Mouse (Mus musculus) liver, embryonic 12.5 days (tissue): Measurements from ENCODE around the gene Pard3b. TPM values are rescaled to one million over a fixed set of nuclear protein-coding genes. Genes with fewer than 3 reads are reported as not detected.

ENCODE experiments used
- ATAC-seq: fragments of 200-750 bp; cut with Nextera tagmentation; 2 replicates; pipeline ENCODE4 v1.8.0; 2017; ENCODE audit warnings: moderate number of reproducible peaks, mild to moderate bottlenecking, moderate library complexity
- H3K27ac ChIP-seq: fragments of 300-500 bp; sonication (generic); 2 replicates; pipeline ENCODE4 v1.5.1; 2016; ENCODE audit warnings: mild to moderate bottlenecking
- H3K27me3 ChIP-seq: fragments of 300-500 bp; sonication (generic); replicated peaks from 2 replicates; pipeline ENCODE4 v1.6.1; 2016; ENCODE audit warnings: mild to moderate bottlenecking, moderate library complexity
- H3K36me3 ChIP-seq: fragments of 300-500 bp; sonication (generic); 2 replicates; pipeline ENCODE4 v1.6.1; 2016; ENCODE audit warnings: mild to moderate bottlenecking, moderate library complexity
- H3K4me1 ChIP-seq: fragments of 300-500 bp; sonication (generic); 2 replicates; pipeline ENCODE4 v1.6.1; 2016
- H3K4me2 ChIP-seq: fragments of 300-500 bp; sonication (generic); 2 replicates; pipeline ENCODE4 v1.6.1; 2016; ENCODE audit warnings: mild to moderate bottlenecking, moderate library complexity
- H3K4me3 ChIP-seq: fragments of 300-500 bp; sonication (generic); 2 replicates; pipeline ENCODE4 v1.5.1; 2016; ENCODE audit warnings: mild to moderate bottlenecking, moderate library complexity
- H3K9ac ChIP-seq: fragments of 300-500 bp; sonication (generic); 2 replicates; pipeline ENCODE4 v1.6.1; 2016; ENCODE audit warnings: mild to moderate bottlenecking, moderate library complexity
- H3K9me3 ChIP-seq: fragments of 300-500 bp; sonication (generic); replicated peaks from 2 replicates; pipeline ENCODE4 v1.6.1; 2016; ENCODE audit warnings: mild to moderate bottlenecking, moderate library complexity
- WGBS: fragments of 180-500 bp; shearing (Covaris S2); methylation state at CpG from one replicate; pipeline ENCODE4 v1.1.7; 2016; ENCODE audit not compliant: insufficient replicate concordance; 5-methylcytosine and 5-hydroxymethylcytosine counted together
- polyA plus RNA-seq: library from polyadenylated mRNA; unstranded; fragments of >200 nt; fragmentation: Nextera tagmentation; extraction: Ambion mirVana; gene quantifications from 2 replicates; pipeline ENCODE4 v1.2.1, GENCODE M21; 2016

Gene Pard3b
- polyA plus RNA-seq, 1 experiment from 2014 or later = 6.5 TPM

DNA sequence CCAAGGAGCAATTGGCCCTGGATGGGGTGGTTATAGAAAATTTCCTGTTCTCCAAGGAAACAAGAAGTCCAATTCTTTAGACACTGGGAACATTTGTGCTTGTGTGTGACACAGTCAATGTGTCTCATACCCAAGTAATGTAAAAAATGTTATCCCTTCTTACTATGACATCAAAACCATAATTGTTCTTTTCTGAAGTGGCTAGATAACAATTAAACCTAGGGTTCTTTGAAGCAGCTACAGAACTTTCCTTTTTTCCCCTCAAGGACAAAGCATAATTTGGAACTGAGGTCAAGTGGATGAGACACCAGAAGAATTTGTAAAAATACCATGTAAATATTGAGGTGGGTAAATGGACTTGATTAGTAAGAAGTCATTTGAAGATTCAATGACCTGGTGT, 140.1 kb downstream of the Pard3b start:
- no peaks in the 10 kb centered on the region for H3K4me1 ChIP-seq
- no peak overlapping the region for H3K9ac ChIP-seq
- H3K4me3 ChIP-seq = no peak overlapping the region
- H3K27ac ChIP-seq = no peak overlapping the region
- H3K9me3 ChIP-seq = no peaks in the 10 kb centered on the region
- no peak for ATAC-seq
- H3K27me3 ChIP-seq = no peaks in the 10 kb centered on the region
- H3K36me3 ChIP-seq = no peaks in the 10 kb centered on the region
- H3K4me2 ChIP-seq = no peak overlapping the region

DNA sequence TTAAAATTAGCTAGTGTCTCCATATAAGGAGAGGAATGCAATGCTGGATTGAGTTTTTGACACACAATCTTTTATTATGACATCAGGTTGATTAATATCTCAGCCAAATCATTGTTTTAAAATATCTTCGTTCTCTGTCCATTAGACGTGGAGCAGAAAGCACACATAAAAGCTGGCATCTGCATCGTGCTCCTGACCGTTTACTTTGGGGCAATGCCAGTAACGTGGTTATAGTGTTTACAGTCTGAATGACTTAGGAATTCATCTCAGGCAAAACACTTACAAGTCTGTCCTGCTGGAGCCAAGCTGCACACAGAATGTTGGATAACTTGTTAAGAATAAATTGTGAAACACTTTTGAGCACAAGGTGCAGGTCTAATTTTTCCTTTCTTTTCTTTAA, 141.3 kb downstream of the Pard3b start:
- H3K4me2 ChIP-seq = no peak overlapping the region
- H3K4me1 ChIP-seq = no peaks in the 10 kb centered on the region
- no peak overlapping the region for H3K27ac ChIP-seq
- no peak for ATAC-seq
- H3K36me3 ChIP-seq = no peaks in the 10 kb centered on the region
- WGBS = 68% methylated on average over 5 of the region's 5 CpGs
- no peak overlapping the region for H3K4me3 ChIP-seq
- no peak overlapping the region for H3K9ac ChIP-seq
- H3K9me3 ChIP-seq = no peaks in the 10 kb centered on the region
- no peaks in the 10 kb centered on the region for H3K27me3 ChIP-seq

DNA sequence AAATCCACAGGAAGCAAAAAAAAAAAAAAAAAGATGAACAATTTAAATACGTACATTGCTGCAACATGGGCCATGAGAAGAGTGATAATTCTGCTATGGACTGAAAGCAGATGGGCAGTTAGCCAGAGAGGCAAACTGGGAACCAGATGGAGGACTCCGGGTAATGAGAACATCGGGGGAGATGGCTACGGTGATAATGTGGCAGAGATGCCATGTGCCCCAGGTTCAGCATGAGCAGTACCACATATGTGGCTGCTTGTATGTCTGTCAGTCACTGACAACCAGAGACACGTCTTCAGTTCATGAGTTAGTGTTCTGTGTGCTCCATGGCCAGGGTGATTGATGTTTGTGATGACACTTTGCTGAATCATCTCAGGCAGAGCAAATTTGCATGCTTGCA, 157.7 kb downstream of the Pard3b start:
- Histone ChIP-seq H3K27ac (no peak overlapping the region), H3K4me2 (no peak overlapping the region), H3K9ac (no peak overlapping the region), H3K36me3 (no peaks in the 10 kb centered on the region), H3K4me1 (no peaks in the 10 kb centered on the region), H3K27me3 (no peaks in the 10 kb centered on the region), H3K9me3 (no peaks in the 10 kb centered on the region), H3K4me3 (no peak overlapping the region)
- 60% methylated on average over 5 of the region's 5 CpGs for WGBS
- no peak for ATAC-seq

DNA sequence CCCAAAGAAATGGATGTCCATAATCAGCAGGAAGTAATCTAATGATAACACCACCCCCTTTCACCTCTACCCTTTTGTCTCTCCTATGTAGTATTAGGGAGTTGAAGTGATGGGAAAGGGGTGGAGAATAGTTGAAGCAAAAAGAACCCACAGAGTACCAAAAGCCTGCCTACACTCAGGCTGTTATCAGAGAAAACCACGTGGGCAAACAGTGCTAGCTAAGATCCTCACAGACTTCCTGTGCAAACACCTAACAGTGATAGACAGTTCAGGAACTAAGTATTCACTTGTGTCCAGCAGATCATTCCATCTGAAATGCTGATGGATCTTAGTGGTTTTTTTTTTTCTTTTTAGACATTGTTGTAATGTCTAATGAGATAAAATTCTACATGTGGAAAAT, 181.6 kb downstream of the Pard3b start:
- H3K27me3 ChIP-seq = no peaks in the 10 kb centered on the region
- no peaks in the 10 kb centered on the region; the same call in 1 of the 2 replicates for H3K4me1 ChIP-seq
- H3K9me3 ChIP-seq = no peaks in the 10 kb centered on the region
- no peak for ATAC-seq
- H3K4me2 ChIP-seq = no peak overlapping the region
- H3K4me3 ChIP-seq = no peak overlapping the region
- no peaks in the 10 kb centered on the region for H3K36me3 ChIP-seq
- H3K27ac ChIP-seq = no peak overlapping the region
- 0% methylated on average over 1 of the region's 1 CpGs for WGBS
- no peak overlapping the region for H3K9ac ChIP-seq

DNA sequence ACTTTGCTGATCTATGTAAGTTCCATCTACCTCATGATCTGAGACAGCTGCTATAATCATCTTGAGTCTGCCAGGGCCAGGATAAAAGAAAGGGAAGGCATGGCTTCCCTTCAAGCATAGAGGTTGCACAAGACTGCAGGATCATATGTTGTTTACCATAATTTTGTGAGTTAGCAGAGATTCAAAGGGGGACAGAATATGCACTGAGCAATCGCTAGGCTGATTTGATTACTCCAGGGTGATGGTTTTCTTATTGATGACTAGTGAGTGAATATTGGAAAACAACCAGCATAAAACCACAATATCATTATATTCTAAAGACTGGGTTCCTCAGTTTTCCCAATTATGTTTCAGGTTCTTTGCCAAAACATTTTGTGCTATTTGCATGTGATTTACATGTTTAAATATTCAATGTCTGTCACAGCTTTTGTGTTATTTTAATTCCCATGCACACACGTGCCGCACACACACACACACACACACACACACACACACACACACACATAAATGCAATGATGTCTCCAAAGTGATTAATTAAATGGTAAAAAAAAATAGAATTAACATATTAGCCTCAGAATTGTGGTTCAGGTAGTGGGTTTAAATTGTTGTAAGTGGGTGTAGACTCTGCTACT, 187.1 kb downstream of the Pard3b start:
- Histone ChIP-seq H3K27me3 (no peaks in the 10 kb centered on the region), H3K9me3 (no peaks in the 10 kb centered on the region), H3K9ac (no peak overlapping the region), H3K27ac (no peak overlapping the region), H3K36me3 (no peaks in the 10 kb centered on the region), H3K4me1 (no peaks in the 10 kb centered on the region), H3K4me3 (no peak overlapping the region), H3K4me2 (no peak overlapping the region)
- no peak for ATAC-seq
- WGBS = 77% methylated on average over 3 of the region's 3 CpGs

DNA sequence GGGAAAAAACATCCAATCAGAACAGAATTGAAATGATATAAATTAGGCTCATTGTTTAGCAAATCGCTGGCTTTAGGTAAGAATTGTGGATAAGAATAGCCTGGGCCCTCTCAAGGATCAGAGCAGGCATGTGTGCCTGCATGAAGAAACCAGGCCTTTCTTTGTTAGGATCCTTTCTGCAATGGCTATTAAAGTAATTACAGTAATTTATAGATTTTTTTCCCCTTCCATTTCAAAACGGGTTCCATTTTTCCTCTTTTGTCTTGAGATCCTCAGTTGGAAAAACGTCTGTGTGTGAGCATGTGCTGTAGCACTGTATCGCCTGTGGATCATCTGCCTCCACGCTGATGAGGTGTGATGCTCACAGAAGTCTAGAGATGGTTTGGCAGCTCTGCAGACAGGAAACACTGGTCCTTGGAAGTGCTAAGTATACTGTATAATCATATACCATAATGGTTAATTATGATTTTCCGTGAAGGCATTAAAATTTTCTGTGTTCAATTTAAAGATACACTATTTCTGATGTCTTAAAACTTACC, 198.5 kb downstream of the Pard3b start:
- no peak for ATAC-seq

DNA sequence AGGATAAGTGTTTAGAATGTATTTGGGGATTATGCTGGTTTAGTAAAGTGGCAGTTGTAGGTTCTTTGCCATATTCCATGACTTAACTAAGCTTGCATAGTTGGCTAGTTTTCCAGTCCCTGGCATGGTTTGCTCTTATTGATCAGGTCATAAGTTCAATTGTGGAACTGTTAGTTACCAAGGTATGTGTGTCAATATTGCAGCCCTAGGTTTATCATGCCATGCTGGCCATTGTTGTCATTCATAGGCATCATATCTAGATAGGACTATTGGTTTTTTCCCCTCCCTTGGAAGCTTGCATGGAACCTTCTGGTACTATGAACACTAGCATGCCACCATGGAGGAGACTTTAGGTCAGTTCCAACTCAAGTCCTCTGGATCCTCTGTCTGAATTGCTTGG, 208.0 kb downstream of the Pard3b start:
- ATAC-seq = no peak
- H3K4me1 ChIP-seq = no peaks in the 10 kb centered on the region
- no peak overlapping the region for H3K4me3 ChIP-seq
- H3K9me3 ChIP-seq = no peaks in the 10 kb centered on the region
- no peaks in the 10 kb centered on the region for H3K27me3 ChIP-seq
- no peak overlapping the region for H3K9ac ChIP-seq
- H3K36me3 ChIP-seq = no peaks in the 10 kb centered on the region
- no peak overlapping the region for H3K27ac ChIP-seq
- no peak overlapping the region for H3K4me2 ChIP-seq

More for the DNA sequence above, 198.5 kb downstream of the Pard3b start:
- Histone ChIP-seq H3K36me3 (no peaks in the 10 kb centered on the region), H3K4me2 (no peak overlapping the region), H3K27me3 (no peaks in the 10 kb centered on the region), H3K27ac (no peak overlapping the region), H3K9me3 (no peaks in the 10 kb centered on the region), H3K4me3 (no peak overlapping the region), H3K4me1 (no peaks in the 10 kb centered on the region), H3K9ac (no peak overlapping the region)
- 66% methylated on average over 6 of the region's 6 CpGs for WGBS

DNA sequence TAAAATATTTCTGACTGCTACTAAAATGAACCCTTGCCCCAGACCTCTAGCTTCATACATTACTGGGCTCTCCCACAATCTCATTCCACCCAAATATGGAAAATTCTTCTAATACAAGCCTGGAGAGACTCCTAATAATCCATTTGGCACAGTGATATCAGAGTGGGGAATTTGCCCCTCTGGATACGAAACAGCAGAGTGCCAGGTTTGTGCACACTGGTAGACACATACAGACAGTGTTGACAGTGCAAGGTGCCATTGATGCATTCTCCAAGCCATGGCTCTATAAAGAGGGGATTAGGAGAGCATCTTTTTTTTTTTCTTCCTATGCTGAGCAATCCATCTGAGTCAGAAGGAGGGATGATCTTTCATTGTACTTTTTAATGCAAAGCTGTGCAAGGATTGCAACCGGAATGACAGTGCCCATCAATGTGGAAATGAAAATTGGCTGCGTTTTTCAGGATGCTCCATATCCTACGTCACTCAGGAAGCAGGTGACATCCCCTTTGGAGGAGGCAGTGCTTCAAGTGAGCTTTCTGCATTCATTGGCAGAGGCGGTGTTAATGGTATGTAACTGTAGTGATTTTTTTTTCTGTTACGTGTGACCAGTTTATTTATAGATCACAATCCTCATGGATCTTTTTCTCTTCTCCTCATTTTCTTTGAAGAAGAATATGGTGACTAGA, 210.5 kb downstream of the Pard3b start:
- H3K4me3 ChIP-seq = no peak overlapping the region
- WGBS = 66% methylated on average over 6 of the region's 6 CpGs
- no peak for ATAC-seq

DNA sequence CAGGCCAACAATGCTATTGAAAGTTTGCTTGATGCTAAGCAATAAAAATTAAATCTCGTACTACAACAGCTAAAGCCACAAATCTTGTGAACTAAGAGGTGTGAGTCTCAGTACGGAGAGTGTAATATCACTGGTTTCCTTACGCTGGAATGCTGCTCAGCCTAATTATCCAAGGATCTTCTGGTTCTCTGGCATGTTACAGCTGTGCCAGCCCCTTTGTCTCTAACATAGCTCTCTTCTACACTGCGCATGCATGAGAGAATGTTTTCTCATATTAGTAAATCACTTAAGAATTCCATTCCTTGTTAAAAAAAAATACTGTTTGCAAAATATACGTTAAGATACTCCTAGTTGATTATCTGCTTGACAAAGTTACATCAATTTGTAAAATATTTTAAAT, 211.8 kb downstream of the Pard3b start:
- H3K36me3 ChIP-seq = no peaks in the 10 kb centered on the region
- no peak overlapping the region for H3K27ac ChIP-seq
- no peak overlapping the region for H3K4me3 ChIP-seq
- ATAC-seq = no peak
- H3K9me3 ChIP-seq = no peaks in the 10 kb centered on the region
- no peaks in the 10 kb centered on the region for H3K4me1 ChIP-seq
- H3K9ac ChIP-seq = no peak overlapping the region
- no peaks in the 10 kb centered on the region for H3K27me3 ChIP-seq
- H3K4me2 ChIP-seq = no peak overlapping the region
- WGBS = 71% methylated on average over 5 of the region's 5 CpGs

More for the DNA sequence above, 210.5 kb downstream of the Pard3b start:
- no peaks in the 10 kb centered on the region for H3K27me3 ChIP-seq
- no peak overlapping the region for H3K4me2 ChIP-seq
- H3K9me3 ChIP-seq = no peaks in the 10 kb centered on the region
- H3K4me1 ChIP-seq = no peaks in the 10 kb centered on the region
- H3K9ac ChIP-seq = no peak overlapping the region
- no peak overlapping the region for H3K27ac ChIP-seq
- no peaks in the 10 kb centered on the region for H3K36me3 ChIP-seq

DNA sequence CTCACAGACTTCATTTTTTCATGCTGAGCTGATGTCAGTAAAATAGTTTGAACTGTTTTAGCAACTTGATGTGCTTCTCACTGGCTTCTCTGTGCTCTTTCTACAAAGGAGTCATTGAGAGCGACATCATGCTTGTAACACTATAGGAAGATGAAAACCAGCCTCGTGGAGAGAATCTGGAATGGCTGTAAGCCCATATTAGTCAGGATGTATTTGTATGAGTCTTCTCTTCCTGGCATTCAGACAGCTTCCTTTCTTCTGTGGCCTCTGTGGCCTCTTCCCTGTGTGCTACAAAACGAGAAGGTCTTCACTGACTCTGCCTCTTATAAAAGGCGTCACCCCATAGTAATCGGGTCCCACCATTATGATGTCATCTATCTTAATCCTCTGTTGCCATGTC, 212.6 kb downstream of the Pard3b start:
- Histone ChIP-seq H3K4me2 (no peak overlapping the region), H3K27me3 (no peaks in the 10 kb centered on the region), H3K27ac (no peak overlapping the region), H3K4me3 (no peak overlapping the region), H3K36me3 (no peaks in the 10 kb centered on the region), H3K9me3 (no peaks in the 10 kb centered on the region), H3K9ac (no peak overlapping the region), H3K4me1 (no peaks in the 10 kb centered on the region)
- ATAC-seq = no peak
- WGBS = 52% methylated on average over 5 of the region's 5 CpGs

DNA sequence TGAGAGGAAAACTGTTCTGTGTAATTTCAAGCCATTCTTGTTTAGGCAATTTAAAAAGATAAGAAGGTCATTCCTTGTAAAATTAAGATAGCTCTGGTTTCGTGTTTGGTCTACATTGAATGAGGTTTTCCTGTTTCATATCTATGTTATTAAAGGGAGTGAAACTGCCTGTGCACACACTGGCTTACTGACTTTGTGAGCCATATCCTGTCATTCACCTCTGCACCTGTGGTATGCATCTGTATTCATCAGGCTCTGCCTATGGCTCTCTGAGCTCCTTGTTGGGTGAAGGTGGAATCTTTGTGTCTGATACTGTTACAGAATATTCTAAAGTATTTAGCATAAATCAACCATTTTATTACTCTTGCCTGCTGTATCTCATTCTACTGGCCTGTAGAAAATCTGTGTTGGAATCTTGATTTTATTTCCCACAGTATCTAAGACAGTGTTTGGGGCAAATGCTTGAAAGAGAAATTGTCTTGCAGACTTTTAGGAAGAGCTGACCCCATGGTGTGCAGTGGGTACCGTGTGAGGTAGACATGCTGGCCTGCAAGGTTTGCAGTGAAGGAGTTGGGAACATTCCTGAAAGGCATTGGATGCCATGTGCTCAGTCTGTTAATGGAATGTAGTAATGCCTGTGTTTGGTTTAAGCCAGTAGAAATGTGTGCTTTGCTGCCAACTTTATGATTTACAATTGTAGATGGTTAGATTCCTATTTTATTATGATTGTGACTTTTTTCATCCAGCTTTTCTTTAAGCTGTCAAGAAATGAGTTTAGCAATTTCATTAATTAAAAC, 228.9 kb downstream of the Pard3b start:
- no peak for ATAC-seq
- no peak overlapping the region for H3K27ac ChIP-seq

DNA sequence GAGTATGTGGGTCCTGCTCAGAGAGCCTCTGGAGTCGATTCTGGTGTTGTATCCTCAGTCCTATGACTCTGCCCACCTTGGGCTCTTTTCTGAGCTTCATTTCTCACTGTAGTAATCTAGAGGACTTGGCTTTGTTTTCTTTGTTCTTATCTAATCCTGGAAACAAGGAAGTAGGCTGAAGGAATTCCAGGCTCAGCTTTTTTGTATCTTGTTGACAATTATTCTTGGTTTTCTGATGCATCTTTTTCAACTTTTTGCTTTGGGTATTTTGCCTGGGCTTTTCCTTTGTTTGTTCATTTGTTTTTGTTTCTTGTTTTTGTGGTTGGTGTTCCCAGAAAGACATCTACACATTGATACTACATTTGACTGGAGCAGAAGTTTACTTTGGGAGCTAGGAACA, 236.3 kb downstream of the Pard3b start:
- H3K27me3 ChIP-seq = no peaks in the 10 kb centered on the region
- H3K4me3 ChIP-seq = no peak overlapping the region
- no peak for ATAC-seq
- H3K27ac ChIP-seq = no peak overlapping the region
- H3K4me1 ChIP-seq = no peaks in the 10 kb centered on the region
- H3K36me3 ChIP-seq = no peaks in the 10 kb centered on the region
- no peaks in the 10 kb centered on the region for H3K9me3 ChIP-seq
- WGBS = 43% methylated on average over 1 of the region's 1 CpGs
- H3K9ac ChIP-seq = no peak overlapping the region
- no peak overlapping the region for H3K4me2 ChIP-seq

More for the DNA sequence above, 228.9 kb downstream of the Pard3b start:
- Histone ChIP-seq H3K9me3 (no peaks in the 10 kb centered on the region), H3K4me3 (no peak overlapping the region), H3K4me1 (no peaks in the 10 kb centered on the region), H3K9ac (no peak overlapping the region), H3K27me3 (no peaks in the 10 kb centered on the region), H3K36me3 (no peaks in the 10 kb centered on the region), H3K4me2 (no peak overlapping the region)
- 57% methylated on average over 2 of the region's 2 CpGs for WGBS
